Mouse (Mus musculus) thymus, adult 18-20 months (tissue): Measurements from ENCODE around the gene Pard6b.
"Not testable (repeated sequence)": the region's sequence is repeated elsewhere in the genome, so short reads cannot be mapped to it uniquely, and the experiment has no call there.

ENCODE experiments used
- DNase-seq, 2 experiments: peaks; one replicate each; pipeline ENCODE4 v3.0.0; 2022; ENCODE audit warnings: mixed read lengths in 2 of 2

The Pard6b gene

DNA sequence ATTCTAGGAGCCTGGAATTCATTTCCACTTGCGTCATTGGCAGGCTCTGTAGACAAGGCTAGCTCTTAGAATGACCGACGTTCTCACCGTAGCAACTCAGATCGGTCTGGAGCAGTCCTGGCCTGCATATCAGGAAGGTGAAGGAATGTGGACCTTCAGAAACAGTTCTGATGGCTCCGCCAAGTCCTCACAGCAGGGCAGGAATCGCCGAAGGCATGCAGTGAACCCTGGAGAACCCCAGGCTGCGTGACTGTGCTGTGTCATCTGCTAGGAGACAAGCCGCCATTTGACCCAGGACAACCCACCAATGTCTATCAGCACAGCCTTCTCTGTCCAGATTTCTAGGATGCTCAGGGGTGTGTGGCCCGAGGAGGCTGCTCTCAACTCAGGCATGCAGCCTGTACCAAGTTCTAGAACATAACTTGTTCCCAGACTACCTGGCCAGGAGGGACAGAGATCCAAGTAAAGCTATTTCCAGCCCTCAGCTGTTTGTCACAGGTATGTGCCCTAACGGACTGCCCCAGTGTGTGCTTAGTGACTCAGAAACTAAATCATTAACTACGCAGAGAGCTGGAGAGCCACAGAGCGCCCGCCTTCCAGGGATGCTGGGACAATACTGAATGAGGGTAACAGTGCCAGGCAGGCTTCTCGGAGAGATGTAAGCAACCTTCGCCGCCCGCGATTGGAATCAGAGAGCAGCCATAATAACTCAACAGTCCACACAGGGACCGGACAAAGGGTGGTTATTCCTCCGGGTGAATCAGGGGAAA lies 23.8 kb downstream of the Pard6b start:
- no peak for DNase-seq

- no peak for DNase-seq
These were observed 24.5 kb downstream of the Pard6b start for GRCm38 (mm10) chr2:168105271-168105670.

DNA sequence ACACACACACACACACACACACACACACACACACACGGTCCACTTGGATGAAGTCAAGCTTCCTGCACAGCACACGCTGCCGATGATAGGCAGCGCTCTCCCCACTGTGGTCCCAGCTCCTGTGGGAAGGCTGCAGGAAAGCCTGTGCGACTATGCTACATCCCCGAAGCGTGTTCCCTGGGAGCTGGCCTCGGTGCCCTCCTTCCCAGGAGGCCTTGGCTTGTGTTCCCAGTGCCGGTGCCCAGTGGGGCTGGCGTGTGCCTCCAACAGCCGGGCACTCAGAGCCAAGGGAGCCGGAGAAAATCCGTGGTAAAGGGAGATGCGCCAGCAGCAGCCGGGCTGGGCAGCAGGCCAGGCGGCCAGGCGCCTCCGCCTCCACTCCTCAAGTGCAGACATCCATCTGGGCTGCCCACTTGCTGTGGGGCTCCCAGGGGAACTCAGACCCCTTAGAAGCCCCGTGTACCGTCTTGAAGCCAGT lies 25.9 kb downstream of the Pard6b start:
- no peak for DNase-seq

DNA sequence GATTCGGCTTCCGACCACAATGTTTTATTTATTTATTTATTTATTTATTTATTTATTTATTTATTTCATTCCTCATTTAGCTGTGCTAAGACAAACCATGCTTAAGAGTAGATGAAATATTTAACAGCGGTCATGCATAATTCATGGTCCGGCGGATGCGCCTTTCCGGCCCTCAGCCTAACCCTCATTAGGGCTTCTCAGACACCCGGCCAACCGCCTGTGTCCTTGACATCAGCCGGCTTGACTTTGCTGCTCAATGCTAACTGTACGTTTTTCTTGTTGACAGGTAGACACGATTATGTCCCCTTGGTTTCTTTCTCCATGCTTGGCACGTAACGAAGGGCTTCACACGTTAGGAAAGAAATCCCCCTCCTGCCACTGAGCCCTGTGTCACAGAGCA lies 26.6 kb downstream of the Pard6b start:
- DNase-seq: no peak

GRCm38 (mm10) chr2:168107901-168108300 lies 27.1 kb downstream of the Pard6b start:
- DNase-seq: not testable (repeated sequence)

DNA sequence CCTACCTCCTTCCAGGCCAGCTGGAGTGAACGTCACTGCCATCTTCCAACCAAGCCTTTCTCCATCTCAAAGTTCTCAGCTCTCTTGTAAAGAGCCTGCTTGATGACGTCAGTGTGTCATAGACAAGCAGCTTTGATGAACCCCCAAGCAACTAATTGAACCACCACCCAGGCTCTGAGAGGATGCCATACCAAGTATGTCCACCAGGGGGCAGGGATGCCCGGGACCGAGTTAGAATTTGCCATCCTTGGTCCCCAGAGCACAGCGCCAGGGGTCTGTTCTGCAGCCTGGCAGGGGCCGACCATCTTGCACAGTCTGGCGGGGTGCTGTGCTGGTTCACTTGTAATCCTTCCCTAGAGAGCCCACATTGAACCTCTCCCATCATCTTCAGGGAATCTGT lies 31.1 kb downstream of the Pard6b start:
- peak; percentile 13 to 23 for DNase-seq

GRCm38 (mm10) chr2:168113263-168113662 lies 32.5 kb downstream of the Pard6b start:
- no peak for DNase-seq

- no peak for DNase-seq
These were observed 32.9 kb downstream of the Pard6b start for GRCm38 (mm10) chr2:168113692-168114091.

DNA sequence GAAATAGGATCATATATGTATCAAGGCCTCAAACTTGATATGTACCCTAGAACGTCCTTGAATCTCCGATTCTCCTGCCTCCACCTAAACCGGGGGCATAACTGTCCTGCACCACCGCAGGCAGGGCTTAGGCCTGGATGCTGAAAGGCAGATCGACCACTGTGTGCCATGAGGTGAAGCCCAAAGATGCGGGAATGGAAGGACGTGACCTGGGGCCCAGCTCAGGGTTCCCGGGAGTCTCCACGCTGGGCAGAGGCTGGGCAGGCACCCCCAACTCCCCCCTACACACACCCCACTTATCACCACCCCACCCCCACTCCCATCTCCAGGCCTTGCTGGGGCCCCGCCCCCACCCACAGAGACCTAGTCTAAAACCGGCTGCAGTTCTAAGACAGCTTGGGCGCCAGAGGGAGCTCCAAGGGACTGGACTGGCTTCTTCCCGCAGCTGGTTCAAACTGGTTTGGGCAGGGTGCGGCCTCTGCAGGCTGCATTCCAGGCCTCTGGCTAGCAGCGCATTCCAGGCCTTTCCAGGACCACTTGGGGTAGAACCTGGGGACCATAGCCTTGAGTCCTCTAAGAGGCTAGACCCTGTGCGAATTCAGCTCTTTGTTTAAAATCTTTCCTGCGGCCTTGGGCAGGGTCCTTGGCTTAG lies 34.0 kb downstream of the Pard6b start:
- no peak for DNase-seq

GRCm38 (mm10) chr2:168115826-168116225 lies 35.0 kb downstream of the Pard6b start:
- DNase-seq: no peak

DNA sequence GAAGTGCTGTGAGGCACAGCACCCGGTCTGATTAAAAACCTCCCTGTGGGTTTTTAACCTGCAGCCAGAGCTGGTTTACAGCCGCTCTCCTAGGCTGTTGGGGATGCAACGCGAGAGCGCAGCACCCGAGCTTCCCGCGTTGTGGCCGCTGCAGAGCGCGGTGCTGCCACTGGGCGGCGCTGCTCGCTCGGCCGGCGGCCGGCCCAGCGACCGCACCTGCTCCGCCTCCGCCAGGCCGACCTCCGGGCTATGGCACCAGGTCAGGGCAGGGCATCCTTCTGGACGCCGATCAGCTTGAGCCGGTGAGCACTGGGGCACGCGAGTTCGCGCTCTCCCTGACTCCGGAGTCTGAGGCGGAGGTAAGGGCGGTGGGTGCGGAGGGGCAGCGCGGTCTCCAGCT lies 36.3 kb downstream of the Pard6b start:
- peak in 1 of 2 experiments; percentile 24 for DNase-seq

GRCm38 (mm10) chr2:168117553-168117952 lies 36.7 kb downstream of the Pard6b start:
- DNase-seq: no peak

GRCm38 (mm10) chr2:168117967-168118366 lies 37.2 kb downstream of the Pard6b start:
- DNase-seq: no peak

DNA sequence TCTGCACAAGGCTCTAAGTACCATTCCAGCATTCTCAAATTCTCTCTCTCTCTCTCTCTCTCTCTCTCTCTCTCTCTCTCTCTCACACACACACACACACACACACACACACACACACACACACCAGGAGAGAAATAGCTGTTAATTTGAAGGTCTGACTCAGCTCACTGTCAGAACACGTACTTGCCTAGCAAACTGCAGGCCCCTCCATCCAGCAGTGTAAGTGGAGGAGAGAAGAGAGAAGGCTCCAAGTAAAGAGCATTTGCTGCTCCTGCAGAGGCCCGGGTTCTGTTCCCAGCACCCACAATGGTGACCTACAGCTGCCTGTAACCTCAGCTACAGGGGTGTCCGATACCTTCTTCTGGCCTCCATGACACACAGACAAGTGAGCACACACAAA lies 37.7 kb downstream of the Pard6b start:
- no peak for DNase-seq

DNA sequence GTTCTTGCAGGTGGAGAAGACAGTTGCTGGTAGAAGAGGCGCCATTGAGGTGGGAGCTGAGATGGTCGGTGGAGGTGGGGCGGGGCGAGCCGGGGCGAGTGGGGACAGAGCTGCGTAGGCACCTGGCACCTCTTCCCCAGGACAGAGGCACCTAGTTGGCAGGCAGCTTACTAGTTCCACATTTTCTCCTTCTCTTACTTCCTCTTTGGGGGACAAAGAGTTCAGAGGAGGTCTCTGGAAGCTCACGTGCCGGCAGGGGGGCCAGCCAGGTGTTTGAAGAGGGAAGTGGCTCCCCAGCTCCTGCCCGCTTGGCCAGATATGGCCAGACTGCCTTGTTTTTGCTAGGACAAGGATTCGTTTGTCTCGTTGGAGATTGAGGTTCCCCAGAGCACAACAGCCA lies 38.3 kb downstream of the Pard6b start:
- no peak for DNase-seq

- DNase-seq: no peak
These were observed 40.1 kb downstream of the Pard6b start for GRCm38 (mm10) chr2:168120906-168121305.

DNA sequence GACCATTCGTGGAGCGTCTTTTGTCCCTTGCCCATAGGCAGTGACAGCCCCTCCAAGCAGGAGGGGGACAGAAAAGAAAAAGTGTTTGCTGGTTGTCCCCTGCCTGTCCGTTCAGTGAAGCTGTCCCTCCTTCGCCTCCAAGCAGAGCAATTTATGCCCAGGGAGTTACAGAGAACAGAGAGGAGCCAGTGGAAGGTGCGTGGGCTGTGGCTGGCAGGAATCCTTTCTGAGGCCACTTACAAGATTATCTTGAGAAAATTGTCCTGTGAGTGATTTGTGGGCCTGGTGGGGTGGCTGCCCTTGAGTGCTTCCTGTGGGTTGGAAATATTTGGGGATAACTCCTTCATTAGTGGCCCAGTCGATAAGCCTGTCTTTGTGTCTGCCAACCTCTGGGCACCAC lies 42.8 kb downstream of the Pard6b start:
- no peak for DNase-seq

- no peak for DNase-seq
These were observed 44.7 kb downstream of the Pard6b start for GRCm38 (mm10) chr2:168125288-168126089.

DNA sequence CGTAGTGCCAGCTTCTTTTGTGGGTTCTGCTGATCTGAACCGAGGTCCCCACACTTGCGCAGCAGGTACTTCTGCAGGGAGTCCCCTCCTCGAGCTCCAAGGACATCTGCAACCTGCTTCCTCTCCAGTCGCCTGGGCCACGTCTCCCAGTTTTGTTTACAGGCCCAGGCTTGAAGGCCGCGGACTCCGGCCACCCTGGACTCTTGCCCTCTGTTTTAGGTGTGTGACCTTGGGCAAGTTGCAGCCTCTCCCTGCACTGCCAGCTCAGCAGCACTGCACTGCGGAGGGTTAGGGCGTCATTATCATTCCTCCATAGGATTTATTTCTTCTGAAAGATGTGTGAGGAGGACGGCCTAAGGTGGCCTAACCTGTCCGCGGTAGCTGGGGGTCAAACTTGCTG lies 47.0 kb downstream of the Pard6b start:
- DNase-seq: no peak

GRCm38 (mm10) chr2:168128211-168128859 lies 47.5 kb downstream of the Pard6b start:
- peak; percentile 47 to 66 for DNase-seq

GRCm38 (mm10) chr2:168130046-168130445 lies 49.2 kb downstream of the Pard6b start:
- DNase-seq: no peak

- DNase-seq: no peak
These were observed 56.4 kb downstream of the Pard6b start for GRCm38 (mm10) chr2:168137161-168137560.

DNA sequence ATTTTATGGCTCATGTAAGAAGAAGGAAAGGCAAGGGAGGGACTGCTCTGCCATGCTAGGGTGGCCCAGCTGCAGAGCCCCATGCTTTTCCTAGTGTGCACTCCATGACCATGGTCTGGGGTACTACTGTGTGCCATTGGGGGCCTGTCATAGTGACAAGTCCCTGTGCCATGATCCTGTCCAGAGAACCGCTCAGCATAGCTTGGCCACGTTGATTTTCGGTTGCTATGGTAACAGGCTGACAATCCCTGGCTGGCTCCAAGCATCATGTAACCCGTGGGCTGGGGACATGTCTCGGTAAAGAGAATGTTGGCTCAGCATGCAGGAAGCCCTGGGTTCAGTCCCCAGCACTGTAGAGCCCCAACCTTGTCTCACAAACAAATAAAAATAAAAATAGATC lies 63.0 kb downstream of the Pard6b start:
- DNase-seq: no peak
